Mouse (Mus musculus) embryonic facial prominence, embryonic 13.5 days (tissue): Measurements from ENCODE around the gene Plekha7. TPM values are rescaled to one million over a fixed set of nuclear protein-coding genes. Genes with fewer than 3 reads are reported as not detected.
A peak's percentile ranks its signal among the peaks of the same experiment; 100 is the strongest.
"Not testable (repeated sequence)": the region's sequence is repeated elsewhere in the genome, so short reads cannot be mapped to it uniquely, and the experiment has no call there.

ENCODE experiments used
- ATAC-seq: fragments of 200-750 bp; cut with Nextera tagmentation; 2 replicates; pipeline ENCODE4 v1.8.0; 2017; ENCODE audit warnings: low read depth; ENCODE audit not compliant: insufficient number of reproducible peaks, insufficient read depth, low FRiP score, low TSS enrichment
- H3K27ac ChIP-seq: fragments of 300-500 bp; sonication (generic); 2 replicates; pipeline ENCODE4 v1.5.1; 2015; ENCODE audit warnings: moderate library complexity, mild to moderate bottlenecking, inconsistent platforms
- H3K27me3 ChIP-seq: fragments of 300-500 bp; sonication (generic); 2 replicates; pipeline ENCODE4 v1.6.1; 2015; ENCODE audit warnings: mild to moderate bottlenecking, inconsistent platforms
- H3K36me3 ChIP-seq: fragments of 300-500 bp; sonication (generic); 2 replicates; pipeline ENCODE4 v1.6.1; 2015; ENCODE audit warnings: mild to moderate bottlenecking, inconsistent platforms
- H3K4me1 ChIP-seq: fragments of 300-500 bp; sonication (generic); 2 replicates; pipeline ENCODE4 v1.6.1; 2015; ENCODE audit warnings: inconsistent platforms
- H3K4me2 ChIP-seq: fragments of 300-500 bp; sonication (generic); 2 replicates; pipeline ENCODE4 v1.6.1; 2015; ENCODE audit warnings: moderate library complexity, mild to moderate bottlenecking, inconsistent platforms
- H3K4me3 ChIP-seq: fragments of 300-500 bp; sonication (generic); 2 replicates; pipeline ENCODE4 v1.5.1; 2015; ENCODE audit warnings: mild to moderate bottlenecking, inconsistent platforms
- H3K9ac ChIP-seq: fragments of 300-500 bp; sonication (generic); 2 replicates; pipeline ENCODE4 v1.6.1; 2015; ENCODE audit warnings: mild to moderate bottlenecking, inconsistent platforms
- H3K9me3 ChIP-seq: fragments of 300-500 bp; sonication (generic); 2 replicates; pipeline ENCODE4 v1.6.1; 2016; ENCODE audit warnings: inconsistent platforms
- WGBS: fragments of 180-500 bp; shearing (Covaris S2); methylation state at CpG from one replicate; pipeline ENCODE4 v1.1.7; 2015; ENCODE audit warnings: mixed read lengths; 5-methylcytosine and 5-hydroxymethylcytosine counted together
- polyA plus RNA-seq: library from polyadenylated mRNA; unstranded; fragments of >200 nt; fragmentation: Nextera tagmentation; extraction: Ambion mirVana; gene quantifications from 2 replicates; pipeline ENCODE4 v1.2.1, GENCODE M21; 2015

Gene Plekha7
- polyA plus RNA-seq, 1 experiment from 2014 or later, result 10.9 TPM

DNA sequence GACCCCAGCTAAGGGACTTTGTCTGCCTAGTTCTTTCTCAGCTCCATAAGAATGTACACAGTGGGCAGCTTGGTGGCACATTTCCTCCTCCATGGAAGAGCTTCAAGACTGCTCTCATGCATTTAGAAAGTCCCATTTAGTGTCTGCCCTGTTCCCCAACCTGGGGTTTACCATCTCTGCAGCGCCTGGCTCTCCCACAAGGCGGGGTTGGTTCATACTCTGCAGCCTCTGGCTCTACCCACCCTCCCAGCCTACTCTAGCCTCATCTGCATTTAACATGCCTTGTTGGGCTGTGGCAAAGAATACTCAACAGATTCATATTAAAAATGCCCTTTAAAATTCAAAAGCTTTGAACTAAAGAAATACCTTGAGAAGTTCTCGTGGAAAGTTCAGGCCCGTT is 187.4 kb downstream of the Plekha7 start:
- 84% methylated on average over 4 of the region's 4 CpGs for WGBS
- no peak overlapping the region for H3K4me3 ChIP-seq
- H3K36me3 ChIP-seq, result no peaks in the 10 kb centered on the region
- no peak overlapping the region for H3K27ac ChIP-seq
- no peak overlapping the region for H3K9ac ChIP-seq
- no peaks in the 10 kb centered on the region for H3K9me3 ChIP-seq
- H3K4me1 ChIP-seq, result peaks cover 31% of the 10 kb centered on the region
- no peaks in the 10 kb centered on the region for H3K27me3 ChIP-seq
- ATAC-seq, result no peak
- H3K4me2 ChIP-seq, result no peak overlapping the region

DNA sequence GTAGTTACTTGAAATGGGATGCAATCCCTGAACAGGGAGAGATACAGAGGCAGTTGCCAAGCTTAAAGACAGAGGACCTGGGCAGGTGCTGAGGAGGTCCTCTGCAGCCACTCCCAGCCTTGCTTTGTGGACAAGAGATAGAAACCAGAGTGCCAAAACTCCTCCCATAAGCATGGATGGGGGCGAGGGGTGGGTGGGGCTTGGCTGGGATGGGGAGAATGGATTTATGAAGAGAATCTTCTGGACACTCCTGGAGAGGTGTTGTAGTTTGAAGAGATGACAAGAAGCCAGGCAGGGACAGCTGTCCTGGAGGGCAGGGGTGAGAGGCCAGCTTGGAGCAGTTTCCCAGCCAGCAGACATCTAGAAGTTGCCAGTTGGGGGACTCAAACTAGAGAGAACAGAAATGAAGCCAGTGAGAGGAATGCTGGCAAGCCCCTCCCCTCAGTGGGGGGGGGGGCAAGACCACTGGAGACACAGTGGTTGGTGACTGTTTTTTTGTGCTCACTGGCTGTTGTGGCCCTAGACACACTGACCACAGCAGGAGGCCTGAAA is 188.8 kb downstream of the Plekha7 start:
- Histone ChIP-seq H3K36me3 (no peaks in the 10 kb centered on the region), H3K9me3 (no peaks in the 10 kb centered on the region), H3K9ac (no peak overlapping the region), H3K4me1 (peaks cover 25% of the 10 kb centered on the region), H3K4me3 (no peak overlapping the region), H3K4me2 (no peak overlapping the region), H3K27ac (no peak overlapping the region), H3K27me3 (no peaks in the 10 kb centered on the region)
- ATAC-seq, result no peak
- WGBS, result 67% methylated on average over 1 of the region's 1 CpGs

DNA sequence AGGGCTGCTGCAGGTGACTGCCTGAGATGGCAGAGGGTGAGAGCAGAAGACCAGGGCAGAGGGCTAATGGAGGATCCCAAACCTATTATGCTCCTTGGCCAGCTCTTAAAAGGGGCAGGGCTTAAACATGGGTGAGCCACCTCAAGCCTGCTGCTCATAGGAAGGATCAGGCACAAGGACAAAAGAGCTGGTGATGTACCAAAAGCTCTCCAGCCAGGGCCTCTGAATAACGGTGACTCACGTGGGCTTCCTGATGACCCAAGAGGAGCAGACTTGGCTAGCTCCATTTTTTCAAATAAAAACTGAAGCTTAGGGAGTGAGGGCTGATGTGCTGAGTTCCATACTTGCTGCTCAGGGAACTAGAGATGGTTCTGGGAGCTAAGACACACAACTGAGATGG is 192.2 kb downstream of the Plekha7 start:
- no peak overlapping the region for H3K4me3 ChIP-seq
- no peaks in the 10 kb centered on the region for H3K4me1 ChIP-seq
- no peaks in the 10 kb centered on the region for H3K9me3 ChIP-seq
- no peak for ATAC-seq
- no peak overlapping the region for H3K4me2 ChIP-seq
- no peak overlapping the region for H3K27ac ChIP-seq
- no peaks in the 10 kb centered on the region for H3K36me3 ChIP-seq
- WGBS, result 83% methylated on average over 2 of the region's 2 CpGs
- no peak overlapping the region for H3K9ac ChIP-seq
- H3K27me3 ChIP-seq, result no peaks in the 10 kb centered on the region

DNA sequence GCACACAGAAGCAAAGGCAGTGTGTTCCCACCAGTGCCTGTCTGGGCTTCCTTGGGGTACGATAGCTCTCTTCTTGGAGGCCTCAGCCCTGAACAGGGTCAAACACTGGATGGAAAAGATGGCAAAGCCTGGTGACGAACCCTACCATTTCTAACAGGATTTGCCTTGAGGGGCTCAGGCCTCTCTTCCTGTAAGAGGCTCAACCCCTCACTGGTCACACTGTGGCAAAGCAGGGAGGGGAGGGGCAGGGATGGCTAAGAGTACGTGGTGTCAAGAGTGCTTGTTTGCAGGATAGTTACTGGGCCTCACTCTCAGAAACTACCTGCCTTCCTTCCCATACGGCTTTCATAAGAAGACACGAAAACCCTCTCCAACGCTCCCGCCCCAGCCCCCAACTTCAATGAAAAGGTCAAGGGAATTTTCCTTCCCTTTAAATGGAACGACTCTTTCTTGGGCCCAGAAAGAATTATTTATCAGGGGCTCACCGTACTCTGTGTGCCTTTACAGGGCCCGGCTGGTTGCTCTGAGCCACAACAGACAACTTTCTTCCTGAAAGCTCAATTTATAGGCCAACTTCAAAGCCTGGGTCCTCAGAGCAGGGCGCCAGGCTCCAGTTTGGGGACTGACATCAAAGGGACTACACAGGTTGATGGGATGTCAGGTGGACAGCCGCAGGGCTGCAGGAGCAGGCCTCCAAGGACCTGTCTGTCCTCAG is 192.8 kb downstream of the Plekha7 start:
- no peak overlapping the region for H3K27ac ChIP-seq
- H3K4me2 ChIP-seq, result no peak overlapping the region
- ATAC-seq, result no peak

DNA sequence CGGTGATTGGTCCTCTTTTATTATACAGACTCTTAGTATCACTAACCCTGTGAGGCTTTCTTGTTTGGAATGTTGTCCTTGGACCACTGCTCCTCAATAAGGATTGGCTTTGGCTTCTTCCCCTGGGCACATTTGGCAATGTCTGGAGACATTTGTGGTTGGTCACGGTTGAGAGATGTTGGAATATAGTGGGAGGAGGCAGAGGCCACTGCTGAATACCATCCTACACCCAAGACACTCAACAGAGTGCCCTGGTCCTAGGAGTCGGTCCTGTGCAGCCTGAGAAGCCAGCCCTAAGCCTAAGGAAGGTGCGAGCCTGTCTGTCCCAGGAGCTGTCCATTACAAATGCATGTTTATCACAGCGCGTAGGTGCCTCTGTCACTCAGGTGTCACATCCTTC is 196.6 kb downstream of the Plekha7 start:
- Histone ChIP-seq H3K4me1 (no peaks in the 10 kb centered on the region), H3K4me3 (no peak overlapping the region), H3K27ac (no peak overlapping the region), H3K36me3 (peaks cover 9% of the 10 kb centered on the region; the same call in 1 of the 2 replicates), H3K9ac (no peak overlapping the region), H3K4me2 (no peak overlapping the region), H3K27me3 (no peaks in the 10 kb centered on the region), H3K9me3 (no peaks in the 10 kb centered on the region)
- ATAC-seq, result no peak
- WGBS, result 81% methylated on average over 6 of the region's 6 CpGs

More for the DNA sequence above, 192.8 kb downstream of the Plekha7 start:
- Histone ChIP-seq H3K36me3 (no peaks in the 10 kb centered on the region), H3K4me3 (no peak overlapping the region), H3K9me3 (no peaks in the 10 kb centered on the region), H3K27me3 (no peaks in the 10 kb centered on the region), H3K4me1 (no peaks in the 10 kb centered on the region), H3K9ac (no peak overlapping the region)
- 60% methylated on average over 12 of the region's 12 CpGs for WGBS

DNA sequence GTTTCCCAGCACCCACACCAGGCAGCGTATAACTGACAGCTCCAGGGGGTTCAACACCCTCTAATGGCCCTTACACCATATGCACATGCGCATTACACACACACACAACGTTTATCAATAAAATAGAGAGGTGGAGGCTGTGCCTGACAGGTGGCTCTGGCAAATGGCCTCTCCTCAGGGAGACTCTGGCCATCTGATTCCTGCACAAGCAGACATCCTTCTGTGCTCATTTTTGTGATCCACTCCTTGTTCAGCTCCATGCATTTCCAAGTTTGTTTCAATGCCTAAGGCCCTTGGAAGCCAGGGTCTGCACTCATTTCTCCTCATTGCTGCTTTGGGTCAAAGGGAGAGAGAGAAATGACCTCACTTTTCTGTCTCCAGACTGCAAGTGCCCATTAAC is 197.5 kb downstream of the Plekha7 start:
- no peaks in the 10 kb centered on the region for H3K9me3 ChIP-seq

DNA sequence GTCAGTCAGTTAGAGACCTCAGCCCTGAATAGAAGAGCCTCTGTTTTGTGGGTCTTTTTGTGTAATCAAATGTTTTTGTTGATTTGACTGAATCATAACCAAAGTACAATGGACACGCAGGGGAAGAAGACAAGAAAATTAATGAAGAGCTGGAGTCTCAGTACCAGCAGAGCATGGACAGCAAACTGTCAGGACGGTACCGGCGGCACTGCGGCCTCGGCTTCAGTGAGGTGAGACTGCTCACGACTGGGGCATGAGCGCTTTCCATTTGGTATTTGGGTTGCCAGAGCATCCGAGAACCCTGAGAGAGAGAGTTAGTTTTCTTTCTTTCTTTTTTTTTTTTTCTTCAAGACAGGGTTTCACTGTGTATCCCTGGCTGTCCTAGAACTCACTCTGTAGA is 205.1 kb downstream of the Plekha7 start:
- no peak for ATAC-seq
- H3K4me1 ChIP-seq, result peaks cover 11% of the 10 kb centered on the region; the same call in 1 of the 2 replicates
- WGBS, result 97% methylated on average over 9 of the region's 9 CpGs
- no peaks in the 10 kb centered on the region for H3K9me3 ChIP-seq
- no peak overlapping the region for H3K27ac ChIP-seq
- no peaks in the 10 kb centered on the region for H3K27me3 ChIP-seq
- H3K4me2 ChIP-seq, result no peak overlapping the region
- H3K9ac ChIP-seq, result no peak overlapping the region
- no peak overlapping the region for H3K4me3 ChIP-seq
- peaks cover 72% of the 10 kb centered on the region for H3K36me3 ChIP-seq

More for the DNA sequence above, 197.5 kb downstream of the Plekha7 start:
- no peak overlapping the region for H3K27ac ChIP-seq
- no peak overlapping the region for H3K4me3 ChIP-seq
- no peak overlapping the region for H3K4me2 ChIP-seq
- no peaks in the 10 kb centered on the region for H3K27me3 ChIP-seq
- no peaks in the 10 kb centered on the region for H3K4me1 ChIP-seq
- 83% methylated on average over 3 of the region's 3 CpGs for WGBS
- no peak overlapping the region for H3K9ac ChIP-seq
- no peak for ATAC-seq
- H3K36me3 ChIP-seq, result peaks cover 17% of the 10 kb centered on the region

DNA sequence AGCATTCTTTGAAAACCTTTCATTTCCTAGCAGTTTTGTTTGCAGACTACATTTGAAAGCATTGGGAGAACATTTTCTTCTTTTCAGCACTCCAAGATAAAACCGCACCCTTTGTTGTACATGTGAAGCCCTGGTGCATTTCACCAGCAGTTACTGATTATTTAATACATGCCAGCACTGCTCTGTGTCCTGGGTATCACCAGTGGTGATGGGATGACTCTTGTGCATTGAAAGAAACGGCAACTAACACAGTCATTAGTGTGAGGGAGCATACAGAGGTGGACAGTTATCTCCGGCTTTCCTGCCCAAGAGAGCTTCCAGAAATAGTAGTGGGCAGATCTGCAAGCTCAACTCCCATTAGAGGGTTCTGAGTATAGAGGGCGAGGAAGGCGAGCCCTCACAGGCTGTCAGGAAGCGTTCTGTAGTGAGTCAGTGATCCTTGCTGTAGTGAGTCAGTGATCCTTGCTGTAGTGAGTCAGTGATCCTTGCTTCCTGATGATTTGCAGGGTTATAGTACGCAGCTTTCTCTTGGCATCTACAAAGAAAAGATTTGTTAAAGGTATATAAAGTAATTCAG is 208.1 kb downstream of the Plekha7 start:
- Histone ChIP-seq H3K9ac (no peak overlapping the region), H3K4me2 (no peak overlapping the region), H3K27ac (no peak overlapping the region), H3K4me3 (no peak overlapping the region), H3K4me1 (peaks cover 16% of the 10 kb centered on the region; the same call in 1 of the 2 replicates), H3K27me3 (no peaks in the 10 kb centered on the region), H3K9me3 (no peaks in the 10 kb centered on the region), H3K36me3 (peaks cover 49% of the 10 kb centered on the region)
- WGBS, result 86% methylated on average over 7 of the region's 7 CpGs
- ATAC-seq, result no peak

DNA sequence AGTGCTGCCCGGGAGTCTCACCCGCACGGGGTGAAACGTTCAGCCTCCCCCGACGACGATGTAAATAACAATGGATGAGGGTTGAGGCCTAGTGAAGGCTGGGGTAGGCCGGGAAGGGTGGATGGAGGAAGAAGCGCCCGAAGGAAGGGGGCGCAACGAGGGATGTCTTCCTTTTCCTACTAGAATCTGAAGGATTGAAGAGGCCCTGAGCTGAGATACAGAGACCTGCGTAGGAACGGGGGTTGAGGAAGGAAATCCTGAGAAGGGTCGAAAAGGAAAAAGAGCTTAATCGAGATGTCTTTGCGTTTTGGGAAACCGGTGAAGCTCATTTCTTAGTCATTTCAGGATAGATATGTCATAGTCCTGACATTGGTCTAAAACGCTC is 214.7 kb downstream of the Plekha7 start:
- H3K36me3 ChIP-seq, result no peaks in the 10 kb centered on the region
- H3K9ac ChIP-seq, result peak overlapping the region; percentile 92
- peak overlapping the region; percentile 95 for H3K27ac ChIP-seq
- H3K4me1 ChIP-seq, result peaks cover 14% of the 10 kb centered on the region
- peak overlapping the region; percentile 63 for H3K4me3 ChIP-seq
- peak overlapping the region; percentile 72 for H3K4me2 ChIP-seq
- peak; percentile 75; the same call in 1 of the 2 replicates for ATAC-seq
- no peaks in the 10 kb centered on the region for H3K9me3 ChIP-seq
- WGBS, result under 1% methylated on average over 19 of the region's 19 CpGs
- H3K27me3 ChIP-seq, result no peaks in the 10 kb centered on the region

DNA sequence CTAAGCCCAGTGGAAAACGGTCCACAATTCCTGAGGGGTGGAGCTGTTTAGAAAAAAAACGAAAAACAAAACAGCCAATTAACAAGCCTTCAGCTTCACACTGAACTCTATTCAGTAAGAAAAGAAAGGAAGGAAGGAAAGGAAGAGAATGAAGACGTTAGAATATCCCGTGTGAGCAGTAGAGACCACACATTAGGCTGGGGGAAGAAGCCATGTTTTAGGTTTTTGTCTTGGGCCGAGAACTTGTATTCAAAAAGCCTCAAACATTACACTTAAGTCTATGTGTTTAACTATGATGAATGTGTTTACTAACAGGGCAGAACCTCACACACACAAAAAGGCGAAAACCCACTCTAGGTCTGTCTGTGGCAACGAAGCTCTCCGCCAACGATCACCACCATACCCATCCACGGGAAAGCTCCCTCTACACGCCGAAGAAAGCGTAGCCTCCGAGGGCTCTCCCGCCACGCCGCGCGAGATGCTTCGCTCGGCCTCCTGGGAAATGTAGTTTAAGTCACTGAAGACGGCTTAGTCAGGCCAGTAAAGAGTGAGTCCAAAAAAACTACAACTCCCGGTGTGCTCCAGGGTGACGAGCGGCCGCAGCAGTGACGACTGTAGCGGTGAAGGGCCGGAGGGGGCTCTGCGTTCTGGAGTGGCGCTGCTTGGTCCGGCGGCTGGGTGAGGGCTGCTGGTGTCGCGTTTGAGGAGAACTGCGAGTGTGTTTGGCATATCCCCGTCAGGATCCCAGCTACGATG is 215.3 kb downstream of the Plekha7 start:
- H3K4me1 ChIP-seq, result peaks cover 14% of the 10 kb centered on the region
- H3K9ac ChIP-seq, result peak overlapping the region; percentile 92
- peak; percentile 100 for ATAC-seq
- H3K27ac ChIP-seq, result peak overlapping the region; percentile 95
- under 1% methylated on average over 38 of the region's 38 CpGs for WGBS
- peak overlapping the region; percentile 72 for H3K4me2 ChIP-seq
- H3K27me3 ChIP-seq, result no peaks in the 10 kb centered on the region
- H3K9me3 ChIP-seq, result no peaks in the 10 kb centered on the region
- H3K4me3 ChIP-seq, result peak overlapping the region; percentile 63
- no peaks in the 10 kb centered on the region for H3K36me3 ChIP-seq

DNA sequence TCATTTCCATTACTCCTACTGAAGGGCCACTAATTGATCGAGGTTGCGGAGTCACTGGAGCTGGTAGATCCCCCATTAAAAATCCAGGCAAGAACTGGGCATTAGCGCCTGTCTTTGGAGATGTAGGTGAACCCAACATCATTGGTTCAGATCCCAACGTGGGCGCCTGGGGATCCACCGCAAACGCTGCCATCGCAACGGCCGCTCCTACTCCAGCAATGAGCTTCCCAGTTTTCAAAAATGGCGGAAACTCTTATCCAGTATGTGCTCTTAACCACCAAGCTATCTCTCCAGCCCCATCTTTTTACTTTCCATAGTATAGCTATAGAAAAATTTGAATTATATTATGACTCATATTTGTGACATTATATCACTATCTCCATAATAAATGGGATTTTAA is 223.8 kb downstream of the Plekha7 start, which contains the start of gene Gm4353:
Gene Gm4353, minus strand, starts transcription at position 270 of the 400 bp plus-strand sequence.
- not testable (repeated sequence) for H3K4me3 ChIP-seq, ATAC-seq, H3K4me2 ChIP-seq, H3K9ac ChIP-seq, H3K4me1 ChIP-seq, H3K27me3 ChIP-seq, H3K9me3 ChIP-seq, H3K36me3 ChIP-seq, H3K27ac ChIP-seq
- 98% methylated on average over 11 of the region's 11 CpGs for WGBS
